Mouse (Mus musculus) heart, postnatal 10 days (tissue): ENCODE measurements at regions not wholly inside any gene's neighbourhood (a gene's known extent, or its start where the extent isn't known, plus 50 kb on each side); places are given as distances from the start of the nearest gene placed in this dataset.

ENCODE experiments used
- DNase-seq, 2 experiments: peaks; one replicate each; pipeline ENCODE4 v3.0.0; 2021
- intact Hi-C: fragments of 180-260 bp; cut with DNase I; formaldehyde crosslinking; loops from one replicate; pipeline ENCODE4 v1.15.1; 2025

- intact Hi-C loops, result no loop called here
Observed at GRCm38 (mm10) chr11:111409266-111409665, 343.3 kb downstream of the Kcnj2 start.

GRCm38 (mm10) chr11:111424871-111425270 lies 358.9 kb downstream of the Kcnj2 start:
- intact Hi-C loops, result no loop called here
- no peak for DNase-seq

More at GRCm38 (mm10) chr11:111409266-111409665, 343.3 kb downstream of the Kcnj2 start:
- no peak for DNase-seq

- DNase-seq, result no peak
- intact Hi-C loops, result no loop called here
Observed at GRCm38 (mm10) chr11:111426715-111427114, 360.8 kb downstream of the Kcnj2 start.

DNA sequence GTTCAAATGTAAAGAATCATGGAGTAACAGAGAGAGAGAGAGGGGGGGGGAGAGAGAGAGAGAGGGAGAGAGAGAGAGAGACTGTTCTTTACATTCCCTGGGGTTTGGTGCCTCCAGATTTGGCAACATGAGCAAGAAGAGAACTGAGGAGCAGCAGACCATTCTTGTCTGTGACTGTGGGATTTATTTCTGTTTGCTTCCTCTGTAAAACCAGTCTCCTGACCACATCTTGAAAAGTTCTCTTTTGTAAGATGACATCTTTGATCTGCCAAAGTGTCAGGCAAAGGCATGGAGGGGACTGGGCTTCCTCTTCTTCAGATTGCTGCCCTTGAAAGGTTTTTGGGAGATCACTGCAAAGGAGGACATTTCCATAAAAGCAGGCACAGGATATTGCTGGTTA lies 376.3 kb downstream of the Kcnj2 start:
- no peak for DNase-seq
- intact Hi-C loops, result no loop called here

DNA sequence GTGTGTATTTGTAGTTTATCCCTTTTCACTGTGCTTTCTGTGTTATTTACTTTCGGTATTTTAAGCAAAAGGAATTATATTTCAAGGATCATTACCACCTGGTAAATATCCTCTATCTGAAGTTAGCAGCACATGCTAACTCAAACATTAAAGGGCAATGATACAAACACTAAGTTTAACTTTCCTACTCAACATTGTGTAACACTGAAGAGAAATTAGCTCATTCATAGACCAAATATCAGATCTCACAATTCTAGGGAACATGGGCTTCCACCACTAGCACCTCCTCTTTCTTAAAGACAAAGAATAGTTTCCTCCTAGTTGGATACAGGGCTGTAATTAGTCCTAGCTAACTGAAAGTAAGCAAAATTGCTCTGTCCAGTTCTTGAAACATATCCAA lies 377.4 kb downstream of the Kcnj2 start:
- intact Hi-C loops, result no loop called here
- no peak for DNase-seq

GRCm38 (mm10) chr11:111444791-111445190 lies 378.8 kb downstream of the Kcnj2 start:
- intact Hi-C loops, result loop anchor here (1.0 to 5.0 kb wide), 4 partner anchors 78 to 947 kb away; partner anchors contain the start of gene Kcnj2
- DNase-seq, result no peak

DNA sequence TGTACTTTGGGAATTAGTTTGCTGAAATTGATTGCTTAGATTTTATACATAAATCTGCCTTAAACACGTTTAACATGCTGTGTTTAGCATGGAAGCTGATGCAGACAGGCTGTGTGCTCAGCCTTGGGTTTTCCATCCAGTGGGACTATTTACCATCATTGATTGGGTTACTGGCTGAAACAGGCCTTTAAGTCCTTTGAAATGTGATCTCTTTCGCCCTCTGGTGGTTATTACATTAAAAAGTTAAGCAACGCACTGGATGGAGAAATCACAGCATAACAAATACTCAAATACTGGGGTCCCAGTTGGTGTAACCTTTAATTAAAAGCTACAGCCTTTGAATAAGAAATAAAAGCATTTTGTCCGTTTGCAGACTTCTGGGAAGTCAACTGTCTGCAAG lies 379.8 kb downstream of the Kcnj2 start:
- peak; percentile 17 to 42 for DNase-seq

GRCm38 (mm10) chr11:111450811-111451494 lies 385.0 kb downstream of the Kcnj2 start:
- peak; percentile 11 to 34 for DNase-seq
- intact Hi-C loops, result no loop called here

More for the DNA sequence above, 379.8 kb downstream of the Kcnj2 start:
- intact Hi-C loops, result loop anchor here (1.0 to 5.0 kb wide), 5 partner anchors 77 to 948 kb away; partner anchors contain the start of gene Kcnj2

DNA sequence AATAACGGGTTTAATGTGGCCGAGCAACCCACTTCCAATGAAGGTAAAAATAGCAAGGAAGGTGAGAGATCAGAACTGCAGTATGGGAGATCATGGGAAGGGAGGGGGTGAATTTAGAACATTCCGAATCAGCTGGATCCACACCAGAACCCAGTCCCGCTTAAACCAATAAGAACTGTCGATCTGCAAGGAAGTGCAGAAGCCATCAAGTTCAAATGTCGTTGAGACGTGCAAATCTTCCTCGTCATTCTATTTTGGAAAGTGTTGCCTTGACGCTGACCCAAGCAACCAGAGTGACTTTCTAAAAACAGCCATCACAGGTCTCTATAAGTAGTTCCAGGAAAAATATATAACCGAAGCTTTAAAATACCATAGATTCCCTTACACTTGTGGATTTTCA lies 394.1 kb downstream of the Kcnj2 start:
- intact Hi-C loops, result no loop called here
- peak; percentile 8 to 23 for DNase-seq

DNA sequence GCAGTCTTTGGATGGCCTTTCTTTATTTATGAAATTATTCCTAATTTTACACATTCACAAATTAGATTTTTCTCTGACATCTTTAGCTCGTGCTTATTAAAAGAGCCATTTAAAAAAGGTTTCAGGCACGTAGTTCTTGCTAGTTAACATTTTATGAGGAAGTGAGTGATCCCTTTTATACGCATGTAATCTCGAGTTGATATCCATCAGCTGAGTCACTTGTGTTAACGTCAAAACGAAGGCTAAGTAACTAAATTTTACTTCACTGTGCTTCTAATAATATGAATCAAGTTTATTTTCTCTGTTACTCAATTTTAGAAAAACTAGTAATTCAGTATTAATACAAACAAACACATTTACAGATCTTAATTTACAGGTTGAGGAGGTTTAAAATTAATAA lies 419.0 kb downstream of the Kcnj2 start:
- intact Hi-C loops, result no loop called here
- DNase-seq, result no peak

DNA sequence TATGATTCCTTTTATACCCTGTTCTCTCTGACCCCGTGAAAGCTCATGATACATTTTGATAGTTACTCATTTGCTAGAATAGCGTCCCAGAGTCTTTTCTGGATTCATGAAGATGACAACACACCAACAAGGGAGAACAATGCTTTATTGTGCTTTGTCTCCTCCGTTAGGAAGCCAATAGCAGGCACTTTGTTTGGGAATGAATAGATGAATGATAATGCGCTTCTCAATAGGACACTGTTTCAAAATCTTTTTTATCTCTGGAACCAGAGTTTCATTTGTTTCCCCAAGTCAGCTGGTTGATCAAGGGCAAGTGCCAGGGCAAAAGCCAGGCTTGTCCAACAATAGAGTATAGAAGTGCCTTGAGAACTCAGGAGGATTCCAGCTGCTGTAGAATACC lies 446.5 kb downstream of the Kcnj2 start:
- intact Hi-C loops, result no loop called here

DNA sequence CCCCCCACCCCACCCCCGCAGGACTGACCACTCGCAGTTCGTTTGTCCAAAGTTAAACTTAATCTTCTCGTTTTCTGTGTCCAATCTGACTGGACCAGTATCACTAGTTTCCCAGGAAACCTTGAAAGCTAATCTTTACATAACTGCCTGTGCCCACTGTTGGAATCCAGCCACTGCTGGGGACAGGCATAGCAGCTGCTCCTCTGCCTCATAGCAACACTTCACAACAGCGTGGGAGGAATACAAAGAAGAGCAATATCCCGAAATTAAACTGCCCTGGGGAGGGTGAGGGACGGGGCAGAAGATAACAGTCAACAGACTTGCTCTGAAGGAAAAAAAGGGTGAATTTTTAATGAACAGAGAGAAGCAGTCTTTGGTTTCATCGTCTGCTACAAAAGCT lies 456.8 kb downstream of the Kcnj2 start:
- no peak for DNase-seq
- intact Hi-C loops, result loop anchor here (2.0 to 5.0 kb wide), 3 partner anchors 75 to 986 kb away; no protein-coding TSS in a partner anchor

More for the DNA sequence above, 446.5 kb downstream of the Kcnj2 start:
- DNase-seq, result no peak

DNA sequence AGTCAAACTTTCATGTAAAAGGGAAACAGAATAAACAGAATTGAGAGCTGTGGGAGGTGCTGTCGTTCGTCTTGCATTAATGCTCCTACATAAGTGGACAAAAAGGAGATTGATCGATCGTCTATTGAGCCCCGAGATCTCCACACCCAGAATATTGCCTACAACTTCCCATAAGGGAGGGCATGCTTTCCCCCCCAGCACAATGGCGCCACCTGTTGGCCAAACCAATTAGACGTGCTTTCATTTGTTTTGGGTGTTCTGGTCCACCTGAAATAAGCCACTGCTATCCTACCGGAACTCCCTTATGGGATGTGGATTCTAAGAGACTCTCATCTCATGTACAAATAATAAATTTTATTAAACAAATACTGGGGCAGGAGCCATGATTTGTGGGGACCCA lies 457.5 kb downstream of the Kcnj2 start:
- DNase-seq, result peak; percentile 38 to 73
- intact Hi-C loops, result loop anchor here (2.0 to 5.0 kb wide), 3 partner anchors 76 to 987 kb away; no protein-coding TSS in a partner anchor

DNA sequence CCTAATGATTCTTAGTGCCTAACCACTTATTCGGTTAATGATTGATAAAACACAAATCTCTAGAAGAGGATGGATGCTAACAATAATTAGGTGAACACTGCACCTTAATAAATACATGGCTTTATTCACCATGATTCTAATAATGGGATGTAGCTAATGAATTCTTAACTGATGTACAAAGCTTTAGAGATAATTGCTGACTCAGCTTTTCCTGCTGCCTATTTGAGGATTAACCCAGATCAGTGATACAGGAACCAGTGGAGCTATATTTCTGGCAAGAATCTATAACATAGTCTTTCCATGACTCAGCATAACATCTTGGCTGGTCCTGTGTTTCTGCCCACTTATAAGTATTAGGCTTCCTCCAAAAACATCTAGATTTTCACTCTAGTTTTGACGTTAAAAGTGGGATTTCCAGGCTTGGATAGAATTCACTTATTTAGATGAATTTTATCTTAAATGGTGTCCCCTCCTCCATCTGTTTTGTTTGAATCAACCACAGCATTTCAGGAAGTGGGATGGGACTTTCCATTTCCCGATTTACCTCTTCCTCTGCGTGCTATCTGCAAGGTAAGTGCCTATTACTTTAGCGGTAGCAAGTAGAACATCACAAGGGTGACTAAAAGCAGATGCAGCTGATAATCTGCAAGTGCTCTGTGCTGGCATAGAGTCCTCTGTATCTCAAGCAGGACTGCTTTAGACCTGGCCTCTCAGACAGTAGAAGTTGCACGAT lies 460.2 kb downstream of the Kcnj2 start:
- intact Hi-C loops, result loop anchor here (5.0 kb wide), 1 partner anchor 1029 kb away; no protein-coding TSS in a partner anchor
- no peak for DNase-seq

GRCm38 (mm10) chr11:111529591-111529990 lies 463.6 kb downstream of the Kcnj2 start:
- no peak for DNase-seq
- intact Hi-C loops, result loop anchor here (5.0 kb wide), 1 partner anchor 1032 kb away; no protein-coding TSS in a partner anchor

- intact Hi-C loops, result loop anchor here (5.0 kb wide), 1 partner anchor 1164 kb away; no protein-coding TSS in a partner anchor
- DNase-seq, result peak in 1 of 2 experiments; percentile 17
Observed at GRCm38 (mm10) chr11:111530912-111531311, 464.9 kb downstream of the Kcnj2 start.

- DNase-seq, result peak; percentile 14 to 41
- intact Hi-C loops, result loop anchor here (5.0 kb wide), 1 partner anchor 1165 kb away; no protein-coding TSS in a partner anchor
Observed at GRCm38 (mm10) chr11:111532457-111532856, 466.5 kb downstream of the Kcnj2 start.

DNA sequence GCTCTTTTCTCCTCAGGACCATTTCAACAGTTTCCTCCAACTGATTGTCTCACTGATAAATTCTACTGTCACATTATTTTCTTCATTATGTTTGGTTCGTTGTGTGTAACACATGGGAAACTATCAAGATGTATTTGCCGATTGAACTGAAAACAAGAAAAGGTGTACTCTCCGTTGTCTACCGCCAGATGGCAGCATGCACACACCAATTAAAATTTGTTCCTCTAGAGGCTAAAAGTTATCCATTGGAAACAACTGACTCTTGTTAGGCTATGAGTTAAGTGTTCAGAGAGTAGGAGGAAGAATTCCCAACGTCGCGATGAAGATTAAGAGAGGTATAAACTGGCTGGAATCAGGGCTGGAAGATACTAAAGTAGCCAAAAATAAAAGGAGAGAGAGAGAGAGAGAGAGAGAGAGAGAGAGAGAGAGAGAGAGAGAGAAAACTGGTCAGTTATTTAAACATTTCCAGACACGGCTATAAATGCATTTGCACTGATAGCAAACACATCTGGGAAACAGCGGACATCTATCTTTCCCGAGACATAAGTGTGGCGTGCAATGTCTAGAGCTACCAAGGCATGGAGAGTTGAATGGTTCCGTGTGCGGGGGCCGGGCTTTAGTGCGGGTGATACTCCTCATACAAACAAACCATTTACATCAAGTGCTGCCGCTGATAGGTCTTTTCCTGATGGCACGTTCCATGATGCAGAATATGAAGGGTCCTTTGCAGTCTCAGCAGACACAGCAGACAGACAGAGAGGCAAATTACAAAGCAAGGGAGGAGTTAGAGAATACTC lies 470.3 kb downstream of the Kcnj2 start:
- intact Hi-C loops, result loop anchor here (2.0 kb wide), 2 partner anchors 569 to 1243 kb away; no protein-coding TSS in a partner anchor
- DNase-seq, result peak; percentile 50 to 73

GRCm38 (mm10) chr11:111537654-111538053 lies 471.7 kb downstream of the Kcnj2 start:
- peak; percentile 67 to 74 for DNase-seq
- intact Hi-C loops, result loop anchor here (1.0 to 2.0 kb wide), 3 partner anchors 567 to 1628 kb away; no protein-coding TSS in a partner anchor

- intact Hi-C loops, result no loop called here
Observed at GRCm38 (mm10) chr11:111539960-111540359, 474.0 kb downstream of the Kcnj2 start.

More at GRCm38 (mm10) chr11:111539960-111540359, 474.0 kb downstream of the Kcnj2 start:
- no peak for DNase-seq
